Mouse (Mus musculus) left cerebral cortex, adult 11 months (tissue): ENCODE measurements around the gene Rpap2.
A peak's percentile ranks its signal among the peaks of the same experiment; 100 is the strongest.

ENCODE experiments used
- DNase-seq: peaks from one replicate; pipeline ENCODE4 v3.0.0; 2022; ENCODE audit warnings: low spot score

Rpap2 gene

DNA sequence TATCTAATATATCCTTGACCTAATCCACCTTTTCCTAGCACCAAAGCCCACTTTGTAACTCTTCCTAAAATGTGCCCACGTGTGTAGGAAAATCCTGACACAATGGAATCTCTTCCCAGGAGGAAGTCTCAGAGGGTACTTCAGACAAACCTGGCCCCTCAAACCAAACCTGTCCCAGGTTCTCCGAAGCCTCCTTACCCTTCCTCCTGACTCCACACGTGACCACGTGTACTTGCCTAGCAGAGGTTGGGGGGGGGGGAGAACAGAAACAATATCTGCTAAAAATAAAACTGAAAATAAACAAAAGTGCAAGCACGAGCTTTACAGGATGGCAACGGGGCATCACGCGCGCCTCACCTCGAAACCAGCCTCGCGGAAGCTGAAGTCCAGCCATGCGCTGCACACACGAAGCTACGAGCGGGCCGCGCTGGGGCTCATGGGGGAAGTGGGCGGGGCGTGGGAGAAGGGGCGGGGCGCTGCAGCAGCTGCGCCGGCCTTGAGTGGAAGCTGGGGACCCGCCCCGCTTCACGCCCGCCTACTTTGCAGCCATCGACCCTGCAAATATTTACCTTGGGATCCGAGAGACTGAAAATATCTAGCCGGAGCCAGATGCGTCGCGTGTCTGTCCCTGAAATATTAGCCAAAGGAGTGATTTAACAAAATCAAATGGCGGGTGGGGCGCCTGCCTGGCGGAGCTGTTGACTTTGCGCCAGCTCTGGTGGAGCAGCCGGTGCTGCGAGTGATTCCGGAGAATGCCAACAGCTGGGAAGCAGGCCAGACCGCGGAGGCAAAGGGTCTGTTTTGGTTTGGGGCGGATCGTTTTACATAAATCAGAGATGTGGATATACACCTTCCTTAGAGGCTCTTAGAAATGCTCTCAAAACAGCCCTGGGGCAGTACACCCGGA, 90.7 kb downstream of the Rpap2 start:
- peak; percentile 30 for DNase-seq

DNA sequence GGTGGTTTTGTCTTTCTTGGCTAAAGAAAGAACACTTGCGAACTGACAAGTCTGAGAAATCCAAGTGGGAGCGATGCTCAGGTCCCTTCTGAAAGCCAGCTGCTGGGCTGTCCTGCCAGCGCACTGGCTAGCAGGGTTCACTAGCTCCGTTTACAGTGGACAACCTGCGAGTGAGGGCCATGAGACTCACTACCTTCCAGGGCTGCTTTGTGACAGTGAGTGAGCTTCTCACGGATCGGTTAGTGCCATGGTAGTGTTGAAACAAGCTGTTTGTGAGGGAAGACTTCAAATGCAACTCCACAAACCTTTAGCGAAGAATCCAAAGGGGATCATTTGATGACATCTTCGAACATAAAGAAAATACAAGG, 91.3 kb downstream of the Rpap2 start:
- no peak for DNase-seq

DNA sequence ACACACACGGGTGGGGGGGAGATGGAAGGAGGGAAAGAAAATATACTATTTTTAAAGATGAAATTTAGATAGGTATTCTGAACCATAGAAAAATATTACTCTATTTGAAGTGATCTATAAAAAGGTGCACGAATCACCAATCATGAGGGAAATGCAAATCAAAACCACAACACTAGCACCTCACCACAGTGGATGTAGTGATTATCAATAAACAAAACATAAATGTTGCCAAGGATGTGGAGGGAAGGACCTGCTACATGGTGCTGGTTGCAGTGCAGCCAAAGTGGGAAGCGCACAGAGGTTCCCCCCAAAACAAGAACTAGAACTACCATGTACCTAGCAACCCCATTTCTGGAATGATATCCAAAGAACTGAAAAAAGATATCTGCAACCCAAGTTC, 97.8 kb downstream of the Rpap2 start:
- no peak for DNase-seq

DNA sequence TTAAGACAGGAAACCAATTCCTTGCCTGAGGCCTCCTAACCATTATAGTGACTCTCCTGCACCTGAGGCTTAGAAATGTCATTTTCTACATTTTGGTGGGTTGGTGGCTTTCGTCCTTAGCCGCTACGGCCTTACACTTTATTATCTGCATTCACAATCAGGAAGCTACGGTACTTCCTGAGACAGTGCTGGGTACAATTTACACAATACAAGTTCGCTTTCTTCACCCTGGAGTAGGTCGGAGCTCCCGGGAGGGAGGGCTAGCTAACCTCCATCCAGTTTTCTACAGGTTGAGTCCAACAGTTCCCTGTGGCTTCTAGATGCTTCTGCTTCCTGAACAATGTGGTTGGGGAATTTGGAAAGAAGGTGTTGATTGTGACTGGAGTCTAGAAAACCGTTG, 101.7 kb downstream of the Rpap2 start:
- no peak for DNase-seq

DNA sequence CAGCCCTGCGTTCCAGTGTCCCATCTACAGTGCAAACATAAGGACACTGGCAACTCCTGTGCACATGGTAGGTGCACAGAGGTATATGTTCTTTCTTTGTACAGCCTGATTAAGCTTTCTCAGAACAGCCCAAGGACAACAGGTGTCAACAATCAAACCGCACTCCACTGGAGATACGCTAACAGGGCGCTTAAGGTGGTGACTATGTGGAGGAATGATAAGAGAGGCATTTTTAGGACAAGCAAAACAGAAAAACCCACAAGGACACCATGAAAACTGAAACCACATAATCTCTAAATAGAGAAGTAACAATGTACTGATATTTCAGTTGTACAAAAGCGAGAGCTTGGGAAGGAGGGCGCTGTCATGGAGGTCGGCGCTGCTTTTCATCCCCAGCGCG, 103.7 kb downstream of the Rpap2 start:
- no peak for DNase-seq

DNA sequence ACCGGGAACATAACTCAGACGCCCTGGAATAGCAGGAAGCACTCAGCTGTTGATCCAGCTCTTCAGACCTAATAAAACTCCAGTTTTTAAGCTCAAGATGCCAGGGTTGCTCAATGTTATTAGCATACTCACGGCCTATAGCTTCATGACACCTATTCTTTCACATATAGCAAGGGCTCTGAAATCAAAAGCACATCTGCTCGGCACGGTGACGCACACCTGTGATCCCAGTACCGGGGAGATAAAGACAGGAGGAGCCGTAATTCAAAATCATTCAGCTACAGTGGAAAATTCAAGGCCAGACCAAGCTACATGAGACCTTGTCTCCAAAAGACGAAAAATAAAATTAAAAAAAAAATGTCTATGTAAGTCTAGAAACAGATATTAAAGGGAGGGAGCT, 104.5 kb downstream of the Rpap2 start:
- DNase-seq = no peak

DNA sequence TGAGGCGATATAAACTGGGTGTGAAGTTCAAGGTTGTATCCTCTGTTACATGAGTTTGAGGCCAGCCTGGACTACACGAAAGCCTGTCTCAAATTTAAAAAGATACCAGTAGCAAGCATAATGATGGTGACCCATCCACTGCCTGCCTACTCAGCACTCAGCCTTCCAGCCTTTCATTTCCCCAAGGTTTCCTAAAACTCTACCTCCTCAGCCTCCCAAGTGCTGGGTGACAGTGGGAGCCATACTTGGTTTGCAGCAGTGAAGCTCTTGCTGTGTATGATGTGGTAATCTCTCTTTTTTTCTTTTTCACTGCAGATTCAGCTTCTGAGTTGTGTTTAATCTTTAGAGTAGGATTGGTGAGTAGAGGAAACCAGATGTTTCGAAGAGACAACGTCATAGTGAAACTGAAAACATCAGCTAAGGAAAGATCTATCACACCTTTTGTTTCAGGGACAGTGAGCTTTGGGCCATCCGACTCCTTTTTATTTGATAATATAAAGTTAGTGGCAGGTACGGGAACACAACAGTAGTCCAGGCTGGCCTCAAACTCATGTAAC, 106.1 kb downstream of the Rpap2 start:
- DNase-seq = no peak

DNA sequence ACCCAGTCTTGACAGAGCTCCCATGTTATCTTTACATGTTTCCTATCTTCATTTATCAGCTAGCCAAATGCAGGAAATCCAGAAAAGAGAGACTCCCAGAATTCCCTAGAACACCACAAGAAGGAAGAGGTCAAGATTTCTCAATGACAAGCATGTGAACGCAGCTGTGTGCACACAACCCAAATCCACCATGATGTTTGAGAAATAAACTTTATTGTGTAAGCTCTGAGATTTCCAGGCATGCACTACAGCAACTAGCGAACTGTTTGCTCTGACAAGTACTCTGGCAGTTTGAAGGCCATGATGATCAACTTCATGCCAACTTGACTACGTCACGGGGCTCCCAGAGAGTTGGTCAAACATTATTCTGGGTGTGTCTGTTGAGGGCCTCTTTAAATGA, 108.6 kb downstream of the Rpap2 start:
- DNase-seq = no peak

DNA sequence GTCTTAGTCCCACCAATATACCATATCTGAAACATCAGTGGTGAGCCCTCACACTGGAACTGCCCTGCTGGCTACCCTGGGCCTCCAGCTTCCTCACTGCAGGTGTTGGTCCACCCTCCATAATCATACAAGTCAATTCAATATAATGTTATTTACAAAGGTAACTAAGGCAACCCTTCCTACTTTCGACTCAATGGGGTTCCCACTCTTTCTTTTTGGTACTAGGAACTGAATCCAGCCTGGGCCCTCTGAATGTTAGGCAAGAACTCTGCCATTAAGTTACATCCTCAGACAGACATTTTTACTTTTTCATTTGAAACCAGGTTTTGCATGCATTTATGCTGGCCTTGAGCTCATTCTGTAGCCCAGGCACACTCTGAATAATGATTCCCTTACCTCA, 109.1 kb downstream of the Rpap2 start:
- no peak for DNase-seq

DNA sequence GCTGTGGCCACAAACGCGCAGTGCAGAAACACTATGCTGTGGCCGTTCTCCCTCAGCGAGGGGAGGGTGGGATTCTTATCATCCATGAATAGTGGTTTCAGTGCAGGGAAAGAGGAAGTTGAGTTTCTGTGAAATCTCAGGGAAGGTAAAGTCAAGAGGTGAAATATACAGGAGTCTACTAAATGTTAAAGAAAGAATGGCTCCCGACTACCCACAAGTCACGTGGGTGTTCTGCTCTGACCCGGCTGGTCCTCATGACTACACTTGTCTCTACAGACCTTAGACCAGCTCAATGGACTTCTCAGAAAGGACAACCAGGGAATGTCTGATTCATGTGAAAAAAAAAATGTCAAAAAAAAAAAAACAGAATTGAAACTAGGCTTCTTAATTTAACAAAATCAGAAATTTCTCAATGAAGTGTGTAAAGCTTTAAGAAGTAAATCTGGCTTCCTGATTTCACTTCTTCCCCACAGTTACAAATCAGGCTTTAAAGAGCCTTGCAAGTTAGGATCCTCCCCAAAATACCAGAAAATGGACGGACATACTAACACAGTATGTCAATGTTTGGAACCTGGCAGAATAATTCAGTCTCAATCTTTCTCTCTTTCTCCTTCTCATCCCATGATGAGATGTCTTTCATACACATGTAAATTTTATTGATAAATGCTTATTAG, 111.1 kb downstream of the Rpap2 start:
- DNase-seq = no peak
